Mouse (Mus musculus) liver, embryonic 12.5 days (tissue): ENCODE data around the gene Svopl. TPM values are rescaled to one million over a fixed set of nuclear protein-coding genes. Genes with fewer than 3 reads are reported as not detected.

Source experiments
- ATAC-seq: fragments of 200-750 bp; cut with Nextera tagmentation; 2 replicates; pipeline ENCODE4 v1.8.0; 2017; ENCODE audit warnings: moderate number of reproducible peaks, mild to moderate bottlenecking, moderate library complexity
- H3K27ac ChIP-seq: fragments of 300-500 bp; sonication (generic); 2 replicates; pipeline ENCODE4 v1.5.1; 2016; ENCODE audit warnings: mild to moderate bottlenecking
- H3K27me3 ChIP-seq: fragments of 300-500 bp; sonication (generic); replicated peaks from 2 replicates; pipeline ENCODE4 v1.6.1; 2016; ENCODE audit warnings: mild to moderate bottlenecking, moderate library complexity
- H3K36me3 ChIP-seq: fragments of 300-500 bp; sonication (generic); 2 replicates; pipeline ENCODE4 v1.6.1; 2016; ENCODE audit warnings: mild to moderate bottlenecking, moderate library complexity
- H3K4me1 ChIP-seq: fragments of 300-500 bp; sonication (generic); 2 replicates; pipeline ENCODE4 v1.6.1; 2016
- H3K4me2 ChIP-seq: fragments of 300-500 bp; sonication (generic); 2 replicates; pipeline ENCODE4 v1.6.1; 2016; ENCODE audit warnings: mild to moderate bottlenecking, moderate library complexity
- H3K4me3 ChIP-seq: fragments of 300-500 bp; sonication (generic); 2 replicates; pipeline ENCODE4 v1.5.1; 2016; ENCODE audit warnings: mild to moderate bottlenecking, moderate library complexity
- H3K9ac ChIP-seq: fragments of 300-500 bp; sonication (generic); 2 replicates; pipeline ENCODE4 v1.6.1; 2016; ENCODE audit warnings: mild to moderate bottlenecking, moderate library complexity
- H3K9me3 ChIP-seq: fragments of 300-500 bp; sonication (generic); replicated peaks from 2 replicates; pipeline ENCODE4 v1.6.1; 2016; ENCODE audit warnings: mild to moderate bottlenecking, moderate library complexity
- WGBS: fragments of 180-500 bp; shearing (Covaris S2); methylation state at CpG from one replicate; pipeline ENCODE4 v1.1.7; 2016; ENCODE audit not compliant: insufficient replicate concordance; 5-methylcytosine and 5-hydroxymethylcytosine counted together
- polyA plus RNA-seq: library from polyadenylated mRNA; unstranded; fragments of >200 nt; fragmentation: Nextera tagmentation; extraction: Ambion mirVana; gene quantifications from 2 replicates; pipeline ENCODE4 v1.2.1, GENCODE M21; 2016

The Svopl gene
- polyA plus RNA-seq, 1 experiment from 2014 or later = 0.05 TPM

DNA sequence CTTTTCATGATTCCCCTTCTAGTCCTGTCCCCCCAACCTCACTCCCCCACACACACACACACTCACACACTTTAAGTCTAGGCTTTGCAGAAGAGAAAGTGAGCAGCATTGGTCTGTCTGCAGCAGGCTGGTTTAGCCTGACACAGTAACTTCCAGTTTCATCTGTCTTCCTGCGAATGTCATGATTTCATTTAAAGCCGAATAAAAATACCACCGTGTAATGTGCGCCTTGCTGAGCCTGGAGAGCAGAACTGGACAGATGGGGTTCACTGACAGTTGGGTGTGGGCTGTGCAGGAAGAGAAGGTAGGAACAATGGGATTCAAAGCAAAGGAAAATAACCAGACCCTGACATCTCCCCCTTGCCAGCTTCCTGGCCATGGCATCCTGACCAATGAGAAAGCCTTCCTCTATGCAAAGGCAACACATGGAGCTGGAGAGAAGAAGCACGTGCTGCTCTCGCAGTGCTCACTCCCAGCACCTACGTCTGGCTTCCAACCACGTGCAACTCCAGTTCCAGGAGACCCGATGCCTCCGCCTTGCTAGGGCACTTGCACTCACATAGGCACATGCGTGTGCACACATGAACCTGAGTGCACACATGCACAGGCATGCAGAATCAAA is 18.8 kb upstream of the Svopl start:
- WGBS = 65% methylated on average over 11 of the region's 11 CpGs
- no peak overlapping the region for H3K27ac ChIP-seq
- H3K4me2 ChIP-seq = no peak overlapping the region
- no peak overlapping the region for H3K4me3 ChIP-seq
- peaks cover 3% of the 10 kb centered on the region for H3K4me1 ChIP-seq
- no peak for ATAC-seq
- H3K27me3 ChIP-seq = no peaks in the 10 kb centered on the region
- H3K9me3 ChIP-seq = peaks cover 11% of the 10 kb centered on the region; the same call in 1 of the 2 replicates
- no peaks in the 10 kb centered on the region for H3K36me3 ChIP-seq
- no peak overlapping the region for H3K9ac ChIP-seq

- 64% methylated on average over 3 of the region's 3 CpGs for WGBS
- ATAC-seq = no peak
- Histone ChIP-seq H3K4me2 (no peak overlapping the region), H3K4me3 (no peak overlapping the region), H3K9ac (no peak overlapping the region), H3K27ac (no peak overlapping the region), H3K4me1 (no peaks in the 10 kb centered on the region), H3K27me3 (no peaks in the 10 kb centered on the region), H3K36me3 (no peaks in the 10 kb centered on the region), H3K9me3 (peaks cover 11% of the 10 kb centered on the region; the same call in 1 of the 2 replicates)
These were observed 18.3 kb upstream of the Svopl start for GRCm38 (mm10) chr6:38065122-38065500.

DNA sequence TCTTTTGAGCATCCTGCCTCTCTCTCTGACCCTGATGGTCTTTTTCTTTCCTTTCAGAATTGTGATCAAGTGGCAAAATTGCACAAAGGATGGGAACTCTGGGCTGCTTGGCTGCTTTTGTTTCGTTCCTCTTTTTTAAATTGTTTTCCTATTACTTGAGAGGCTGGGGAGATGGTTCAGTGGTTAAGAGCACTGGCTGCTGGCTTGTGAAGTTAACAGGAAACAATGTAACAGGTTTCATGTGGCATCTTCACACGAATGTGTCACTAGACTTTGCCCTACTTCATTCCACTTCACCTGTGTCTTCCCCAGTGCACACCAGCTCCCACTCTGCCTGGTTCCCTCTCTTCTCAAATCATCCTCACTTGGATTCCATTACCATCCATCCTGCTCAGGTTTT is 17.8 kb upstream of the Svopl start:
- Histone ChIP-seq H3K27ac (no peak overlapping the region), H3K9ac (no peak overlapping the region), H3K4me2 (no peak overlapping the region), H3K9me3 (peaks cover 11% of the 10 kb centered on the region; the same call in 1 of the 2 replicates), H3K4me1 (no peaks in the 10 kb centered on the region), H3K36me3 (no peaks in the 10 kb centered on the region), H3K27me3 (no peaks in the 10 kb centered on the region), H3K4me3 (no peak overlapping the region)
- 26% methylated on average over 2 of the region's 2 CpGs for WGBS
- ATAC-seq = no peak

- no peak overlapping the region for H3K4me2 ChIP-seq
- H3K27ac ChIP-seq = no peak overlapping the region
- H3K36me3 ChIP-seq = no peaks in the 10 kb centered on the region
- no peak overlapping the region for H3K4me3 ChIP-seq
- WGBS = 43% methylated on average over 5 of the region's 5 CpGs
- no peaks in the 10 kb centered on the region for H3K4me1 ChIP-seq
- no peak overlapping the region for H3K9ac ChIP-seq
- no peaks in the 10 kb centered on the region for H3K27me3 ChIP-seq
- peaks cover 11% of the 10 kb centered on the region; the same call in 1 of the 2 replicates for H3K9me3 ChIP-seq
- ATAC-seq = no peak
These were observed 12.0 kb upstream of the Svopl start for GRCm38 (mm10) chr6:38058805-38059204.

DNA sequence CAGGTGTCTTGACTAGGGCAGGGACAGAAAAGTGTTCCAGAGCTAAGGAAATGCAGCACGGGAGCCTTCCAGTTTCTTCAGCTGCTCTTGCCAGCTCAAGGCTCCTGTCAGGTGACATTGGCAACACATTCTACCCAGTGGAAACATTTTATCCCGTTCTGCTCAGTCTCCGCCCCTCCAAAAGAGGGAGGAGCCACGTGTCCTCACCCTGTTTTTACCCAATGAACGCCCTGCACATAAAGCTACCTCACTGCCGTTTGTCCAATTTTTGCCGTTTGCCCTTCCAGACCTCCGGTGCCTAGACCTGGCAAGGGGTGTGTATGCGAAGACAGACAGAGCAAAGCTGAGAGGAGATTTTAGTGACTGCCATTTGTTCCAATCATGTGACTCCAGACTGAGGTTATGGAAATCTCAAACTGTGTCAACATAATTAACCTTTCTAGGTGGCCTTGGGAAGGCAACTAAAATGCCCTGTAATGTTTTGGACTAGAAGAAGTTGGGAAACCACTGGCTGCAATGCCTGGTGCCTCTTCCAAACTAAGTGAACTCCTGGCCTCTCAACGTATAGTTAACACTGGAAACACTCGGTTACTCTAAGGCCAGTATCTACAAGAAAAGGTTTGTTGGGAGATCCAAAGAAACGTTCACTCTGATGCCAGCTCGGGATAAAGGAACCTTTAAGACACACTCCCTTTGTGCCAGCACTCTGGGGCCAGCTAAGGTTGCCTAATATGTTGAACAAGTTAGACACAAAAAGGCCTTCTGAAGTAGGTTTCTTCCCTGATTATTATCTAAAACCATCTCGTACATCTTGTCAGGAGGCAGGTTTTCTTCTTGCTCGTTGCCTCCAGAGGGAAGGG is 8.9 kb upstream of the Svopl start:
- Histone ChIP-seq H3K27ac (no peak overlapping the region), H3K9me3 (no peaks in the 10 kb centered on the region), H3K36me3 (no peaks in the 10 kb centered on the region), H3K27me3 (no peaks in the 10 kb centered on the region), H3K4me3 (no peak overlapping the region), H3K4me1 (no peaks in the 10 kb centered on the region), H3K9ac (no peak overlapping the region), H3K4me2 (no peak overlapping the region)
- no peak for ATAC-seq
- 63% methylated on average over 15 of the region's 15 CpGs for WGBS

DNA sequence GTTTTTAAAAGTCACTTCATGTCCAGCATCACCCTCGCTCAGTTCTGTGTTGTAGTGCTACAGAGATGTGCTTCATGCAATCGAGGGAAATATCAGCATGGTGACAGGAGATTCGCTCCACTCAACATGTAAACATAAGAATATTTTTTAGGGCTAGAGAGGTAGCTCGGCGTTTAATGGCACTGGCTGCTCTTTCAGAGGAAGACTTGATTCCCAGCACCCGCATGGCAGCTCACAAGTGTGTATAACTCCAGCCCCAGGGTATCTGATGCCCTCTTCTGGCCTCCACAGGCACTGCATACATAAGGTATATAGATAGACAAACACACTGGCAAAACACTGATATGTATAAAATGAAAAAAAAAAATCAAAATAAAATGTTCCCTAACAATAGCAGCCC is 2.8 kb upstream of the Svopl start:
- no peak for ATAC-seq
- 76% methylated on average over 6 of the region's 6 CpGs for WGBS
- H3K9me3 ChIP-seq = no peaks in the 10 kb centered on the region
- H3K4me3 ChIP-seq = no peak overlapping the region
- H3K36me3 ChIP-seq = no peaks in the 10 kb centered on the region
- H3K27me3 ChIP-seq = no peaks in the 10 kb centered on the region
- H3K9ac ChIP-seq = no peak overlapping the region
- H3K4me1 ChIP-seq = peaks cover 4% of the 10 kb centered on the region; the same call in 1 of the 2 replicates
- no peak overlapping the region for H3K4me2 ChIP-seq
- no peak overlapping the region for H3K27ac ChIP-seq

DNA sequence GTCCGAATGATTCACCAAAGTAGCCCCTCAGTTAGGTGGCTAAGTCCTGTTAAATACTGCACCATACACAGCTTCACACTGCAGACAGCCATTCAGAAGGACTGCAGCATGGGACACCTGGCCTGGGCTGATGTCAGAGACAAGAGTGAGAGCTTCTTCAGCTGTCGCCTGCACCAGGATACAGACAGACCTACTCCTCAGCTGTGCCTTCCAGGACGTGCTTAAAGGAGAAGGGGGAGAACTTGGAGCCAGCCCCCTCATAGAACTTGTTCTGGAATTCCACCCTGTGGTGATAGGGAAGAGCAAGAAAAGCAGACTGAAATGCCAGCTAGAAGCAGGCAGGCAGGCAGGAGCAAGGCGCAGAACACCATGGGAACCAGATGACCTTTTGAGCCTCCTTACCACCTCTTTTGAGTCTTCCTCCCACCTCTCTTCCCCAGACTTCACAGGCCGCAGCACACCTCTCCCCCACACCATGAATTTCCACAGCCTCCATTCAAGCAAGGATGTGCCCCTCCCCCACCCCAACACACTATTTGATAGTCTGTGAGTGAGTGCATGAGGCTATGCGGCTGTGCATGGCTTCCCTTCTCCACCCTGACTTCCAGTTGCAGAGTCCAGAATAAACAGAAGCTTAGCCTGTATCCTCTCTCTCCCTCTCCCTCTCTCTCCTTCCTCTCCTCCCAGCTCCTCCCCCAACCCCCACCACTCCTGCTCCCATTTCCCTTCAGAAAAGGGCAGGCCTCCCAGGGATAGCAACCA is 2.2 kb upstream of the Svopl start:
- Histone ChIP-seq H3K9ac (no peak overlapping the region), H3K4me3 (no peak overlapping the region), H3K9me3 (no peaks in the 10 kb centered on the region), H3K27ac (0 out of 2 replicates have a peak overlapping the region, but pooled peaks have one; percentile 36), H3K36me3 (no peaks in the 10 kb centered on the region), H3K4me1 (peaks cover 4% of the 10 kb centered on the region; the same call in 1 of the 2 replicates), H3K4me2 (no peak overlapping the region), H3K27me3 (no peaks in the 10 kb centered on the region)
- 50% methylated on average over 6 of the region's 6 CpGs for WGBS
- ATAC-seq = no peak

GRCm38 (mm10) chr6:38048003-38048402 is 1.2 kb upstream of the Svopl start:
- H3K9ac ChIP-seq = no peak overlapping the region
- no peak for ATAC-seq
- no peak overlapping the region for H3K27ac ChIP-seq
- H3K4me1 ChIP-seq = peaks cover 4% of the 10 kb centered on the region; the same call in 1 of the 2 replicates
- no peaks in the 10 kb centered on the region for H3K27me3 ChIP-seq
- H3K9me3 ChIP-seq = no peaks in the 10 kb centered on the region
- H3K4me3 ChIP-seq = no peak overlapping the region
- H3K36me3 ChIP-seq = no peaks in the 10 kb centered on the region
- WGBS = 69% methylated on average over 4 of the region's 4 CpGs
- H3K4me2 ChIP-seq = no peak overlapping the region

DNA sequence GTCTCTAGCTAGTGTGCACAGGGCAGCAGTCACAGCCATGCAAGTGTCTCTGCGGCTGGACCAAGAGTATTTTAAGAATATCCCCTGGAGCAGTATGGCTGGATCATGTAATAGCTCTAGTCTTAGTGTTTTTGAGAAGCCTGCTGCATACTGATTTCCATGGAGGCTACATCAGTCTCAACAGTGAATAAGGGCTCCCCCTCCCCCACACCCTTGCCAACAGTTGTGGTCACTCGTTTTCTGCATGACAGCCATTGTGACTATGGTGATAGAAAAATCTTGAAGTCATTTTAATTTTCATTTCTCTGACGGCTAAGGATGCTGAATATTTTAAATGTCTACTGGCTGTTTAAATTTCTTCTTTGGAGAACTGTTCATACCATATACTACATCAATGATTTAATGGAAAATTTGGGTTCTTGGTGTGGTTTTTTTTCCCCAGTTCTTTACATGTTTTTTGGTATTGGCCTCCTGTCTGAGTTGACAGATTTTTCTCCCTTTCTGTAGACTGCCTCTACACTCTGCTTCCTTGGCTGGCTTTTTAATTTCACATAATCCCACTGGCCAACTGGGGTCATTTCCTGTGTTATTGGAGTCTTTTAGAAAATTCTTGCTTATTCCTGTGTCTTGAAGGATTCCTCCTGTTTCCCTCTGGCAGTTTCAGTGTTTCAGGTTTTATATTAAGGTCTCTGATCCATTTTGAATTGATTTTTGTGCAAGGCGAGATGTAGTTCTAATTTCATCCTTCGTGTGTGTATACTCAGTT is 13.8 kb downstream of the Svopl start:
- WGBS = 60% methylated on average over 5 of the region's 5 CpGs
- Histone ChIP-seq H3K27me3 (no peaks in the 10 kb centered on the region; the same call in 1 of the 2 replicates), H3K4me2 (no peak overlapping the region), H3K36me3 (no peaks in the 10 kb centered on the region), H3K4me3 (no peak overlapping the region), H3K27ac (no peak overlapping the region), H3K9ac (no peak overlapping the region), H3K9me3 (no peaks in the 10 kb centered on the region), H3K4me1 (no peaks in the 10 kb centered on the region)
- no peak for ATAC-seq

GRCm38 (mm10) chr6:38031924-38032540 is 14.8 kb downstream of the Svopl start:
- H3K4me1 ChIP-seq = no peaks in the 10 kb centered on the region
- no peak overlapping the region for H3K4me3 ChIP-seq
- WGBS = 28% methylated on average over 7 of the region's 7 CpGs
- no peak overlapping the region for H3K27ac ChIP-seq
- no peaks in the 10 kb centered on the region for H3K36me3 ChIP-seq
- no peaks in the 10 kb centered on the region for H3K9me3 ChIP-seq
- ATAC-seq = no peak
- H3K9ac ChIP-seq = no peak overlapping the region
- H3K27me3 ChIP-seq = no peaks in the 10 kb centered on the region; the same call in 1 of the 2 replicates
- no peak overlapping the region for H3K4me2 ChIP-seq

DNA sequence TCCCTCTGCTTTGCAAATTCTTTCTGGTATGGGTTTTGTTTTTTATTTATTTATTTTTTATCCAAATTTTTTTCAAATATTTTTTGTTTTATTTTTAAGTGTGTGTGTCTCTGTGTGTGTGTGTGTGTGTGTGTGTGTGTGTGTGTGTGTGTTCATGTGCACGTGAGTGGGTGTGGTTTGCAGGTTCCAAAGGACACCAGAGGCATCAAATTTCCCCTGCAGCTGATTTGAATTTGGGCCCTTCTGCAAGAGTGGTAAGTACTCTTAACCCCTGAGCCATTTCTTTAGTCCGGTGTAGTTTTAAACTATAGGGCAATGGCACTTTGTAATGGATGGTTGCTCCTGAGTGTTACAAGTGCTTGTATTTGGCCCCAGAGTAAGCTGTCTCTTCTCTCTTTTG is 18.6 kb downstream of the Svopl start:
- Histone ChIP-seq H3K27me3 (no peaks in the 10 kb centered on the region), H3K27ac (no peak overlapping the region), H3K4me1 (no peaks in the 10 kb centered on the region), H3K36me3 (no peaks in the 10 kb centered on the region), H3K9me3 (no peaks in the 10 kb centered on the region), H3K9ac (no peak overlapping the region), H3K4me2 (no peak overlapping the region), H3K4me3 (no peak overlapping the region)
- WGBS = 54% methylated on average over 2 of the region's 2 CpGs
- no peak for ATAC-seq
